Mouse (Mus musculus) liver, embryonic 13.5 days (tissue): ENCODE results near the gene Cul4a. TPM values are rescaled to one million over a fixed set of nuclear protein-coding genes. Genes with fewer than 3 reads are reported as not detected.

ENCODE experiments used
- microRNA counts: library from miRNA; unstranded; fragments of <30 nt; microRNA quantifications from one replicate; lab custom pipeline; 2016
- microRNA-seq: library from miRNA; unstranded; fragments of <30 nt; microRNA quantifications from one replicate; pipeline ENCODE4, GENCODE M21; 2016
- polyA plus RNA-seq: library from polyadenylated mRNA; unstranded; fragments of >200 nt; fragmentation: Nextera tagmentation; extraction: Ambion mirVana; gene quantifications from 2 replicates; pipeline ENCODE4 v1.2.1, GENCODE M21; 2015

Gene Cul4a
- polyA plus RNA-seq, 1 experiment from 2014 or later = 74.1 TPM

MicroRNAs within 50 kb of the gene (microRNA counts, 519-probe panel; counts per million panel counts)
- 114 counts per million for microRNA mmu-miR-1968 (lab: Ali Mortazavi, UCI)

Small RNA genes lying within 50 kb of the gene (microRNA-seq; reads per million reads assigned to microRNA genes)
- 45.2 reads per million, percentile 42 among the genes with 10 or more reads in this experiment for gene Mir1968
- not detected for gene Mir7065

Other genes with a start within 250 kb of the Cul4a start
- 0.89 and 1.2 TPM in 2 replicates for gene Mcf2l, start 231.8 kb upstream of the Cul4a start, polyA plus RNA-seq
- 6.1 and 6.5 TPM in 2 replicates for gene F7, start 79.6 kb upstream of the Cul4a start, polyA plus RNA-seq
- 67.7 and 77.1 TPM in 2 replicates for gene F10, start 68.3 kb upstream of the Cul4a start, polyA plus RNA-seq
- 15.8 and 22.7 TPM in 2 replicates for gene Proz, start 44.7 kb upstream of the Cul4a start, polyA plus RNA-seq
- gene Pcid2, start 162 bp upstream of the Cul4a start, polyA plus RNA-seq = 19.8 and 22.1 TPM in 2 replicates
- 179 and 196 TPM in 2 replicates for gene Lamp1, start 53.5 kb downstream of the Cul4a start, polyA plus RNA-seq
- 11.5 and 13.1 TPM in 2 replicates for gene Grtp1, start 95.0 kb downstream of the Cul4a start, polyA plus RNA-seq
- gene Adprhl1, start 148.5 kb downstream of the Cul4a start, polyA plus RNA-seq = 0.07 and 0.57 TPM in 2 replicates
- 11.1 and 12.6 TPM in 2 replicates for gene Dcun1d2, start 182.5 kb downstream of the Cul4a start, polyA plus RNA-seq
- gene Tmco3, start 182.6 kb downstream of the Cul4a start, polyA plus RNA-seq = 5.2 and 7.2 TPM in 2 replicates
- gene Tfdp1, start 233.1 kb downstream of the Cul4a start, polyA plus RNA-seq = 124 and 150 TPM in 2 replicates